Mouse (Mus musculus): ENCODE results near the gene Fam181a.

The Fam181a gene

DNA sequence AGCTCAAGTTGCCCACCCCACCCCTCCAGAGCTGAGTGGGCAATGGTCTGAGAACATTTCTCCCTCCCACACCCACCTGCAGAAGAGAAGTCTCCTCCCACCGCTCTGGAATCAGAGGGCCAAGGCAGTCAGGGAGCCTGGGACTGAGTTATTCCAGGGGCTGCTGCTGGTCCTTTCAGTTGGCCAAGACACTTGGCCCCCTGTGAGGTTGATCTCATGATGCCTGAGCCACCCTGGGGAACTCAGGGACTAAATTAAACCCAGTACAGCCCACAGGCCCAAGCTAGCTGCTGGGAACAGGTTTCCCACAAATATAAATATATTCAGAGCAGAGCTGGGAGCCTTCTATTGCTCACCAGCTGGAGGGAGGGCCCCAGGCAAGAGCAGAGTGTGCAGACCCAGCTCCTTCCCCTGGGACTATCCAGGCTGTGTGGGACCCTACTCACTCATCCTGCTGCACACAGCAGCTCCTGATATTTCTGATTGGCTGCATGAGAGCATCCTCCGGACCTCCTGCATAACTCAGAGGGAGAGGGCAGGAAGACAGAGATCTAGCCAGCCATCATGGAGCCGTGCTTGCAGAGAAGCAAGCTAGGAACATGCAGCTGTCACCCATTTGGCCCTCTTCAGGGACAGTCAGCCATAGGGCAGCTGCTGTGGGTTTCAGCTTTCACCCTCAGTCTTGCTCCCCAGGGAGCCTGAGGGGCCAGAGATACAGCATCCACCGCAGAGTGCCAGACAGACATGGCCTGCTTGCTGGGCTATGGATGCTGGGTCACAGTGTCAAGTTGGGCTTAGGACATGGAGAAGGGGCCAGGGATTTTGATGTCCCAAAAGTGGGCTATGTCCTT, 48.4 kb downstream of the Fam181a start:
- no peak for DNase-seq (ENCODE audit: low spot score)

DNA sequence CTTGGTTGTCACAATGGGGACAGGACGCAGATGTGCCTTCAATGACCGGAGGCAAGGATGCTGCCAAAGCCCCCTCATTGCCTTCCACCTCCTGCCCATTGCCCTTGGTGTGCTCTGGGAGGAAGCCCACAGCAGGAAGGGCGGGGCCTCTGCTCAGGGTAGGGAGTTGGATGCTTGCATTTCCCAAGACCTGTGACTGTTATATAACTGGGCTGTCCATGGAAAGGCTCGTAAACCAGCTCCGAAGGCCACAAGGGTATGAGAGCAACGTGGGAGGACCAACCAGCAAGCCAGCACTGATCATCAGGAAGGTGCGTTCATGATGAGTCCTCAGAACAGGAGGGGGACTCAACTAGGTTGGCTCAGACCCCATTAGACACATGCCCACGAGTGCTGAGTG, 50.0 kb downstream of the Fam181a start:
- no peak for DNase-seq (ENCODE audit: low spot score)

DNA sequence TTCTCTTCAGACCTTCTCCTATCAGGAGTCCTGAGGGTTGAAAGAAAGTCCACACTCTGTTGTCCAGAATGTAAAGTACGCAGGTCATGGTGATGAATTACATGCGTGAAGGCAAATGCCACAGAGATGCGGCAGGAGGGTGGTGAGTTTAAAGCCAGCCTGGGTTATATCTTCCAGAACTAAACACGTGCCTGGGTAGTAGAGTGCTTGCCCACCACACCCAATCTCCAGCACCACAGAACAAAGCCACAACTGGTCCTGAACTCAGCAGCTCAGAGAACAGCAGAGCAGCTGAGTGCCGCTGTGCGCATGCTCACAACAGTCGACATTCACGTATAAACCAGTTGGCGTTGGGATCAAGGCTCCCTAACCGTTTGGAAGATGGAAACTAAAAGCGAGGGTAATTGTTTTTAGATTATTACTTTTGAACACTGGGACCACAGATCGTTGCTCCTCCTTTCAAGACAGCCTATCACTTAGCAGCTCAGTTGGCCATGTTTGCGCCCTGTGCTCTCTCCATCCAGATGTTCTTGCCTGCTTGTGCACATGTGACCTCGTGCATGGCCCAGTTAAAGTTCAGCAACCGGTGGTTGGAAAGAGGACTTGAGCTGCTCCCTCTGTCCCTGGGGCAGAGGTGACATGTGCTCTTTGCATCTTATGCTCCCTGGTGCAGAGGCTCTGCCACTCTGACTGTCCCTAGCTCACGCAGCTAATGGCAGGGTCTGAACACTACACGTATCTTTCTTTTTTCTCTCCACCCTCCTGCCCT, 50.9 kb downstream of the Fam181a start:
- no peak for DNase-seq (ENCODE audit: low spot score)

DNA sequence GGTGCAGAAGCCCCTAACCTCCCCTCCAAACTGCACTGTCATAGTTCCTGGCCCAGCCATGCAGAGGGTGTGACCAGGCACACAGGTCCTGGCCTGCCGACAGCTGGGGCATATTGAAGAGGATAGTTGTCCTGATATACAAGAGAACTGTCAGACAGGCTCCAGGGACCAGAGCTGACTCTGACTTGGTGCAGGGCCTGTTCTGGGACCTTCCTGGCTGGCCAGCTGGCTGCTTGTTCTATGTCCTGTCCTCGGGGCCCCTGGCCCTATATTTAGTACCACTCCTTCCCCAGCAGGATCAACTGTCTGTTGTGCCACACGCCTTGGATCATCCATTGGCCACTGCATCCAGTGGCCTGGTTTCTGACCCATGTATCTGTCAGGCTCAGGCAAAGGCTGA, 51.6 kb downstream of the Fam181a start:
- DNase-seq (ENCODE audit: low spot score) = no peak

Data from testis, postnatal 14 days (tissue).